Mouse (Mus musculus) heart, embryonic 16.5 days (tissue): ENCODE measurements around the gene Ccdc57. TPM values are rescaled to one million over a fixed set of nuclear protein-coding genes. Genes with fewer than 3 reads are reported as not detected.
A peak's percentile ranks its signal among the peaks of the same experiment; 100 is the strongest.

ENCODE experiments used
- ATAC-seq: fragments of 200-750 bp; cut with Nextera tagmentation; replicated peaks from 2 replicates; pipeline ENCODE4 v1.8.0; 2017; ENCODE audit warnings: moderate number of reproducible peaks; ENCODE audit not compliant: insufficient read depth, low FRiP score; ENCODE audit errors: extremely low read depth
- H3K27ac ChIP-seq: fragments of 300-500 bp; sonication (generic); 2 replicates; pipeline ENCODE4 v1.5.1; 2014; ENCODE audit warnings: mild to moderate bottlenecking, low read length, control low read depth, moderate library complexity
- H3K27me3 ChIP-seq: fragments of 300-500 bp; sonication (generic); 2 replicates; pipeline ENCODE4 v1.6.1; 2014; ENCODE audit warnings: low read length, mixed read lengths; ENCODE audit not compliant: control insufficient read depth, insufficient read depth
- H3K36me3 ChIP-seq: fragments of 300-500 bp; sonication (generic); 2 replicates; pipeline ENCODE4 v1.6.1; 2014; ENCODE audit not compliant: control insufficient read depth, insufficient read depth
- H3K4me1 ChIP-seq: fragments of 300-500 bp; sonication (generic); 2 replicates; pipeline ENCODE4 v1.6.1; 2014; ENCODE audit warnings: low read length, mixed read lengths; ENCODE audit not compliant: control insufficient read depth, insufficient read depth
- H3K4me2 ChIP-seq: fragments of 300-500 bp; sonication (generic); 2 replicates; pipeline ENCODE4 v1.6.1; 2014; ENCODE audit warnings: low read depth, mild to moderate bottlenecking, control low read depth, low read length
- H3K4me3 ChIP-seq: fragments of 300-500 bp; sonication (generic); 2 replicates; pipeline ENCODE4 v1.5.1; 2014; ENCODE audit warnings: mild to moderate bottlenecking, control low read depth, low read length
- H3K9ac ChIP-seq: fragments of 300-500 bp; sonication (generic); 2 replicates; pipeline ENCODE4 v1.6.1; 2014; ENCODE audit warnings: low read length, control low read depth
- H3K9me3 ChIP-seq: fragments of 300-500 bp; sonication (generic); replicated peaks from 2 replicates; pipeline ENCODE4 v1.6.1; 2016; ENCODE audit warnings: low read length; ENCODE audit not compliant: control insufficient read depth
- WGBS: fragments of 180-500 bp; shearing (Covaris S2); extraction: QIAGEN DNeasy Blood & Tissue Kit; methylation state at CpG from one replicate; pipeline ENCODE4 v1.1.7; 2014; 5-methylcytosine and 5-hydroxymethylcytosine counted together
- polyA plus RNA-seq: library from polyadenylated mRNA; unstranded; fragments of >200 nt; fragmentation: Nextera tagmentation; extraction: Ambion mirVana; gene quantifications from 2 replicates; pipeline ENCODE4 v1.2.1, GENCODE M21; 2015

Ccdc57 gene
- 4.0 and 4.5 TPM in 2 replicates for polyA plus RNA-seq

GRCm38 (mm10) chr11:120932564-120933398 is at the start of gene Ccdc57:
Gene Ccdc57 (minus strand): TSS chr11:120932872.
- 9% methylated on average over 44 of the region's 44 CpGs for WGBS

DNA sequence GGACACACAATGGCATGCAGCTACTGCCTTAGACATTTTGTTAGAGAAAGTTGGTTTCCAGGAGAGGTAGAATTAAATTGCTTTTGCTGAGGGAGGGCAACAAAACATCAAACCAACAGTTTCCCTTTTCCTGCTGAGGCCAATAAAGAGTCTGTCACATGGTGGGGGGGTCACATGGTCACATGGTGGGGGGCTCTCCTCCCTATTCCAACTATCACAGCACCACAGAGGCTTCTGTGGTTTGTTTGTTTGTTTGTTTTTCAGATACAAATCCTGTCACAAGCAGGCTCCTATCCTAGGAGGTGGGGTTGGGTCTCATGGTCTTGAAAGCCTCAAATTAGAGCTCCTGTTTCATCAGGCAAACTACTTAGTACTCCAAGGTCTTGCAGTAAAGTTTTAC is 49.8 kb upstream of the Ccdc57 start:
- Histone ChIP-seq H3K4me2 (no peak overlapping the region), H3K36me3 (peaks cover 24% of the 10 kb centered on the region), H3K27ac (no peak overlapping the region), H3K9ac (no peak overlapping the region), H3K4me3 (no peak overlapping the region), H3K9me3 (no peaks in the 10 kb centered on the region), H3K4me1 (peaks cover 25% of the 10 kb centered on the region), H3K27me3 (no peaks in the 10 kb centered on the region)
- ATAC-seq: no peak

More at GRCm38 (mm10) chr11:120932564-120933398, at the start of gene Ccdc57:
- ATAC-seq: peak; percentile 90
- peak within 1 kb of the TSS; percentile 29; the same call in 1 of the 2 replicates for H3K27ac ChIP-seq
- peaks cover 8% of the 10 kb centered on the region for H3K4me1 ChIP-seq
- peak within 1 kb of the TSS; percentile 91 for H3K4me3 ChIP-seq
- peak within 1 kb of the TSS; percentile 83 for H3K4me2 ChIP-seq
- H3K27me3 ChIP-seq: no peaks in the 10 kb centered on the region
- no peaks in the 10 kb centered on the region for H3K9me3 ChIP-seq
- no peaks in the 10 kb centered on the region for H3K36me3 ChIP-seq
- H3K9ac ChIP-seq: peak within 1 kb of the TSS; percentile 84

GRCm38 (mm10) chr11:120981661-120982060 is 49.0 kb upstream of the Ccdc57 start:
- Histone ChIP-seq H3K27ac (no peak overlapping the region), H3K4me3 (no peak overlapping the region), H3K4me1 (peaks cover 22% of the 10 kb centered on the region), H3K9ac (no peak overlapping the region), H3K9me3 (no peaks in the 10 kb centered on the region), H3K36me3 (peaks cover 26% of the 10 kb centered on the region), H3K27me3 (no peaks in the 10 kb centered on the region), H3K4me2 (no peak overlapping the region)
- 86% methylated on average over 4 of the region's 4 CpGs for WGBS
- no peak for ATAC-seq

DNA sequence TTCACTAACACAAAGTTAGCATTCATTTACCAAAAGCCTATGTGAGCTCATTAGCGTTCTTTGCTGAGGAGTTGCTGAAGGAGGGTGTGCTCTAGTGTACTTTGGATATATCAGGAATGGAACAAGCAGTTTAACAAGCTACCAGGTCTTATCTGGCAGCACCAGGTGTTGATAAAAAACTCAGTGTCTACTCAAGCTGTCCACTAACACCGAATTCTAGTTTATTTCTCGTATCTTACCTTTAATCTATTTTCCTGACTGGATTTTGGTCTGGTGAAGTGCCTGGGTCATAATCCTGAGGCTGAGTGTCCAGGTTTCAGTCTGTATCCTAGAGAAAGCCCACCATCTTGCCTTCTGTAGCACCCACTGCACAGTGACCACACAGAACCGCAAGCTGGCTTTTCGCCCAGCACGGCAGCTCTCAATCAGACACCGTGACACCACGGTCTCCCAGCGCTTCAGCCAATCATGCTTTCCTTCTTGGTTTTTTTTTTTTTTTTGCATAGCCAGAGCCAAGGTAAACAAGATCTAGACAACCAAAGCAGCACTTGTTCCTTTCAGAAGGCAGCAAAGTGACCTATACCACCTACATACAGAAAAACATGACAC is 47.9 kb upstream of the Ccdc57 start:
- 0 out of 2 replicates have a peak overlapping the region, but pooled peaks have one; percentile 0 for H3K27ac ChIP-seq
- WGBS: 36% methylated on average over 9 of the region's 9 CpGs
- H3K9ac ChIP-seq: no peak overlapping the region
- H3K9me3 ChIP-seq: no peaks in the 10 kb centered on the region
- peaks cover 20% of the 10 kb centered on the region for H3K36me3 ChIP-seq
- no peak overlapping the region for H3K4me2 ChIP-seq
- no peak overlapping the region for H3K4me3 ChIP-seq
- peaks cover 17% of the 10 kb centered on the region for H3K4me1 ChIP-seq
- peak; percentile 46; the same call in 1 of the 2 replicates for ATAC-seq
- H3K27me3 ChIP-seq: no peaks in the 10 kb centered on the region

DNA sequence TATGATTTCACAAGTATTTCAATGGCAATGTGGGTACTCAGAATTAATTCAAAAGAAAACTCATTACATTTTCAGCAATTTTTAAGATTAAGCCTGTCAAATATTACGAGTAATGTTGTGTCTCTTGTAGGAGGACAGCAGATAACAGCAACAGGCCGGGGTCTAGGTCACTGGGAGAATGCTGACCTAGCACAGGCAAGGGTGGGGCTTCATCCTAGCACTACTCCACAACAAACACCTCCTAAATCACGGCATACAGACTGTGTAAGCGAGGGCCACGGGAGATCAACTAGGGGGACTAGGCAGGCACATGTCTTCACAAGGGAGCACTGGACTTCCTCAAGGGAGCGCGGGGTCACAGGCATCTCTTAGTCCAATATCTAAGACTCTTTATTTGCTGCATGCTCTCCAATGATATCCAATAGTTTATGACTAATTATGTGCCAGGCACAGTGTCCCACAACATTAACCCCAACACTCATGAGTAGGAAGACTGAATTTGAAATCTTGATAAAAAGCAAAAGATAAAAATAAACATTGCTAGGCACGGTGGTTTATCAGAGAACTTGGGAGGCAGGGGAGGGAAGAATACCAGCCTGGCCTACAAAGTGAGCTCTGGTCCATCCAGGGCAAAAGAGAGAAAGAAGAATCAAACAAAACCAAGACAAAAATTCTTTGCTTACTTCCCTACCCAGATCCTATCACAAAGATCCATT is 47.2 kb upstream of the Ccdc57 start:
- H3K4me3 ChIP-seq: no peak overlapping the region

DNA sequence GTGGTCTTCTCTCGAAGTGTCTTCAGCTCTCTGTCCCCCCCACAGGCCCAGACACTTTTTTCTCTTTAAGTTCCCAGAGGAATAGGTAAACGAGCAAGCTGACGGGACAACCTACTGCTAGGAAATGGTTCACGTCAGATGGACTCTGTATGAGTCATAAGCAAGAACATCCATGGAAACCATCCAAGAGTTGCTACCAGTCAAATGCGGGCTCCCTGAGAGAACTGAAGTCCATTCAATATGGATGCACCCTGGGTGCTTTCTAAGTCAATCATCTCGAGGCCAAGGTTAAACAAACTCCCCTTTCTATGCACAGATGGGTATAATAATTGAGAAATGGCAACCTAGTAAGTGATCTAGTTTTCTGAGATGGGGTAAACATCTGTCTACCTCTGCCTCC is 40.6 kb upstream of the Ccdc57 start:
- no peaks in the 10 kb centered on the region for H3K27me3 ChIP-seq
- WGBS: 64% methylated on average over 6 of the region's 6 CpGs
- H3K4me1 ChIP-seq: no peaks in the 10 kb centered on the region
- no peak overlapping the region for H3K4me2 ChIP-seq
- H3K9ac ChIP-seq: no peak overlapping the region
- no peaks in the 10 kb centered on the region for H3K9me3 ChIP-seq
- H3K4me3 ChIP-seq: no peak overlapping the region
- no peak overlapping the region for H3K27ac ChIP-seq
- no peak for ATAC-seq
- peaks cover 60% of the 10 kb centered on the region for H3K36me3 ChIP-seq

More for the DNA sequence above, 47.2 kb upstream of the Ccdc57 start:
- no peak overlapping the region for H3K9ac ChIP-seq
- peaks cover 20% of the 10 kb centered on the region for H3K36me3 ChIP-seq
- whole genome bisulfite sequencing: 66% methylated on average over 8 of the region's 8 CpGs
- no peaks in the 10 kb centered on the region for H3K27me3 ChIP-seq
- ATAC-seq: no peak
- no peaks in the 10 kb centered on the region for H3K9me3 ChIP-seq
- no peak overlapping the region for H3K27ac ChIP-seq
- H3K4me1 ChIP-seq: peaks cover 13% of the 10 kb centered on the region
- no peak overlapping the region for H3K4me2 ChIP-seq

GRCm38 (mm10) chr11:120971237-120971636 is 38.6 kb upstream of the Ccdc57 start:
- Histone ChIP-seq H3K9ac (no peak overlapping the region), H3K9me3 (no peaks in the 10 kb centered on the region), H3K27ac (no peak overlapping the region), H3K36me3 (peaks cover 72% of the 10 kb centered on the region), H3K4me2 (no peak overlapping the region), H3K4me1 (peaks cover 2% of the 10 kb centered on the region; the same call in 1 of the 2 replicates), H3K4me3 (no peak overlapping the region), H3K27me3 (no peaks in the 10 kb centered on the region)
- ATAC-seq: no peak
- 94% methylated on average over 5 of the region's 5 CpGs for WGBS

DNA sequence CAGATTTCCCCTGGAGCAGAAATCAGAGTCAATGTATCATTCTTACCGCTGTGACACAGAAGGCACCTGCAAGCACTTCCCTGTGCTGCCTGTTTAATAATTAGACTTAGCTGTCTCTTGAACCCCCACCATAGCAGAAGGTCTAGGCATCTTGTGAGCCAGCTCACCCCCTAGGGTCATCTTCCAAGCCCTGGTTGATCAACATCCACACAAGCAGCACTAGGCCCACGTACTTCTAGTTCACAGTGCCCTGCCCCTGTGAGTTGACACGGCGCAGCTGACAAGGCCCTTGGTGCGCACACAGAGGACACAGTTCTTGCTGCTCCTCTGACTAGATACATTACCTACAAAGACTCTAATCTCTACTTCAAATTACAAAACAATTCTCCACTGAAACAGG is 37.1 kb upstream of the Ccdc57 start:
- Histone ChIP-seq H3K9me3 (no peaks in the 10 kb centered on the region), H3K4me1 (peaks cover 9% of the 10 kb centered on the region), H3K9ac (no peak overlapping the region), H3K27me3 (no peaks in the 10 kb centered on the region), H3K36me3 (peaks cover 86% of the 10 kb centered on the region), H3K4me3 (no peak overlapping the region), H3K4me2 (no peak overlapping the region), H3K27ac (no peak overlapping the region)
- 93% methylated on average over 5 of the region's 5 CpGs for WGBS
- no peak for ATAC-seq
